Mouse (Mus musculus): ENCODE measurements around the gene Fam71e2. TPM values are rescaled to one million over a fixed set of nuclear protein-coding genes. Genes with fewer than 3 reads are reported as not detected.
A peak's percentile ranks its signal among the peaks of the same experiment; 100 is the strongest.
"Not testable (repeated sequence)": the region's sequence is repeated elsewhere in the genome, so short reads cannot be mapped to it uniquely, and the experiment has no call there.

Gene Fam71e2
- total RNA-seq (2014; fragmentation: Nextera tagmentation) (not detected in 2 replicates), total RNA-seq (2017) (0.05 and 0.06 TPM in 2 replicates), polyA plus RNA-seq (2012) (not detected in 2 replicates)

DNA sequence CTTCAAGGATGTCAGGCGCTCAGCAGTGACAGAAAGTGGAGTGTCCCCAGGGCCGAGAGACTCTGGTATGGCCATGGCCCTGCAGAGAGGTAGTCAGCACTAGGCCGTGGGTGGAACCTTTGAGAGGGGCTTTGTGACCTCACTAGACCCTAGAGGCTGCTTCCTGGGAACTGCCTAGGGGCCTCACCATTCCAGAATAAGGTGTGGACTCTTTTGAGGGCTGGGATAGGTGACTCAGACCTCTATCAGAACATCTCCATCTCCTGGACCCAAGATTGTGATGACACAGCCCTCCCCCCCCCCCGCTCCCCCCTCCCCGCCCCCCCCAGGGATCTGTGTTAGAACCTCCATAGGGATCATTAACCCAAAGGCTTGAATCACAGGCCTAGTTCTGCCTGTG, at the start of gene Fam71e2:
Fam71e2 (minus strand) TSS at position 101 of the 400 bp plus-strand sequence.
- Histone ChIP-seq H3K36me3 (replicated peaks) (no peaks in the 10 kb centered on the region), H3K27me3 (ENCODE audit: insufficient read depth, low read length) (peaks cover 44% of the 10 kb centered on the region), H3K4me1 (ENCODE audit: insufficient read depth, low read depth, low read length) (no peaks in the 10 kb centered on the region), H3K9me3 (replicated peaks) (no peaks in the 10 kb centered on the region), H3K4me3 (ENCODE audit: low read depth, low read length) (no peak within 1 kb of the TSS)
- ATAC-seq (ENCODE audit: extremely low read depth, insufficient number of reproducible peaks, low FRiP score, poor library complexity, severe bottlenecking) (no peak), DNase-seq (ENCODE audit: low spot score) (no peak)
- no peak for TF ChIP-seq CTCF (IDR thresholded peaks at IDR 0.05; ENCODE audit: low read depth, low read length)
- no peak for TF ChIP-seq GATA1 (IDR thresholded peaks at IDR 0.05; ENCODE audit: borderline replicate concordance, low read length)
- no peak for TF ChIP-seq GATA2 (IDR thresholded peaks at IDR 0.05; ENCODE audit: borderline replicate concordance, low read depth, low read length)
- TF ChIP-seq TAL1 (conservative IDR thresholded peaks at IDR 0.05; ENCODE audit: low read depth, low read length): no peak
- no peak for TF ChIP-seq POLR2AphosphoS5 (IDR thresholded peaks at IDR 0.05; ENCODE audit: insufficient replicate concordance, low read depth, low read length)

DNA sequence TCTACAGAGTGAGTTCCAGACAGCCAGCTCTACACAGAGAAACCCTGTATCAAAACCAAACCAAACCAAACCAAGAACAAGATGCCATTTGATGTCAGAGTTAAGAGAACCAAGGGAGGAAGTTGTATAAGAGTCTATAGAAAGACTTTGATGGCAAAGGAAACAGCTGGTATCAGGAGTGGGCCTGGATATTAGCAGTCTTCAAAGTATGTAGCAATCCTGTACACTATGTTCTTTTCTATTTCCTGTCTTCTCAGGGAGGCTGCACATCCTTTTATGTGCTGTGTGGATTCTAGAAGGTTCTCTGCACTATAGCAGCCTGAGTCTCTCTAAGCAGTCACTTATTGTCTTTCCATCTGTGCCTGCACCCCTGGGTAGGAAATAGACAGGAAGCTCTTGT, 45.5 kb upstream of the Fam71e2 start:
- TF ChIP-seq TAL1 (conservative IDR thresholded peaks at IDR 0.05; ENCODE audit: low read depth, low read length): no peak
- no peak for TF ChIP-seq CTCF (IDR thresholded peaks at IDR 0.05; ENCODE audit: low read depth, low read length)
- TF ChIP-seq GATA1 (IDR thresholded peaks at IDR 0.05; ENCODE audit: borderline replicate concordance, low read length): no peak
- TF ChIP-seq GATA2 (IDR thresholded peaks at IDR 0.05; ENCODE audit: borderline replicate concordance, low read depth, low read length): no peak
- no peak for TF ChIP-seq POLR2AphosphoS5 (IDR thresholded peaks at IDR 0.05; ENCODE audit: insufficient replicate concordance, low read depth, low read length)
- Histone ChIP-seq H3K27me3 (ENCODE audit: insufficient read depth, low read length) (peaks cover under 1% of the 10 kb centered on the region; the same call in 1 of the 2 replicates), H3K4me3 (ENCODE audit: low read depth, low read length) (no peak overlapping the region), H3K4me1 (ENCODE audit: insufficient read depth, low read depth, low read length) (peaks cover 8% of the 10 kb centered on the region), H3K36me3 (replicated peaks) (peaks cover 17% of the 10 kb centered on the region), H3K9me3 (replicated peaks) (no peaks in the 10 kb centered on the region)
- DNase-seq (ENCODE audit: low spot score) (no peak), ATAC-seq (ENCODE audit: extremely low read depth, insufficient number of reproducible peaks, low FRiP score, poor library complexity, severe bottlenecking) (no peak)

DNA sequence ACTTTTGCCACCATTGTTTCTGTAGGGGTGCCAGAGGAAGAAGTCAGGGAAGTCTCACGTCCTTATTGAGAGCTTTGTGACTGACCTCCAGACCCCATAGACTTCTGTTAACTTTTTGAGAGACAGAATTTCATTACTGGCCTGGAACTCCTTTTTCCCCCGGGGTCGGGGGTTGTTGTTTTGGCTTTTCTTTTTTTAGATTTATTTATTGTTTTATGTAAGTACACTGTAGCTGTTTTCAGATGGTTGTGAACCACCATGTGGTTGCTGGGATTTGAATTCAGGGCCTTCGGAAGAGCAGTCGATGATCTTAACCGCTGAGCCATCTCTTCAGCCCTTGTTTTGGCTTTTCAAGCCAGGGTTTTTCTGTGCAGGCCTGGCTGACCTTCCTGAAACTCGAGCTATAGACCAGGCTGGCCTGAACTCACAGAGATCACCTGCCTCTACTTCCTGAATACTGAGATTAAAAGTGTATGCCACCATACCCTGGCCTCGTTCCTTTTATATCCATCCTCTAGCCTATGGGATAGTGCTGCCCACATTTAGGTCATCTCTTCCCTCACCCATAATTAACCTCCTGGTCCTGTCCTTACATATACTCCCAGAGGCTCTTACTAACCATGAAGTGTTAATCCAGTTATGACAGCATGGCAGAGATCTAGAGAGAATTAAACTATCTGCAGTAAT, 42.1 kb upstream of the Fam71e2 start:
- TF ChIP-seq GATA1 (IDR thresholded peaks at IDR 0.05; ENCODE audit: borderline replicate concordance, low read length) (no peak), CTCF (IDR thresholded peaks at IDR 0.05; ENCODE audit: low read depth, low read length) (no peak), POLR2AphosphoS5 (IDR thresholded peaks at IDR 0.05; ENCODE audit: insufficient replicate concordance, low read depth, low read length) (no peak), GATA2 (IDR thresholded peaks at IDR 0.05; ENCODE audit: borderline replicate concordance, low read depth, low read length) (no peak), TAL1 (conservative IDR thresholded peaks at IDR 0.05; ENCODE audit: low read depth, low read length) (no peak)
- peak overlapping the region; percentile 82 for H3K4me3 ChIP-seq (ENCODE audit: low read depth, low read length)
- ATAC-seq (ENCODE audit: extremely low read depth, insufficient number of reproducible peaks, low FRiP score, poor library complexity, severe bottlenecking) (no peak), DNase-seq (ENCODE audit: low spot score) (no peak)
- H3K27me3 ChIP-seq (ENCODE audit: insufficient read depth, low read length): no peaks in the 10 kb centered on the region
- H3K9me3 ChIP-seq (replicated peaks): no peaks in the 10 kb centered on the region
- H3K36me3 ChIP-seq (replicated peaks): peaks cover 47% of the 10 kb centered on the region
- H3K4me1 ChIP-seq (ENCODE audit: insufficient read depth, low read depth, low read length): peaks cover 34% of the 10 kb centered on the region

DNA sequence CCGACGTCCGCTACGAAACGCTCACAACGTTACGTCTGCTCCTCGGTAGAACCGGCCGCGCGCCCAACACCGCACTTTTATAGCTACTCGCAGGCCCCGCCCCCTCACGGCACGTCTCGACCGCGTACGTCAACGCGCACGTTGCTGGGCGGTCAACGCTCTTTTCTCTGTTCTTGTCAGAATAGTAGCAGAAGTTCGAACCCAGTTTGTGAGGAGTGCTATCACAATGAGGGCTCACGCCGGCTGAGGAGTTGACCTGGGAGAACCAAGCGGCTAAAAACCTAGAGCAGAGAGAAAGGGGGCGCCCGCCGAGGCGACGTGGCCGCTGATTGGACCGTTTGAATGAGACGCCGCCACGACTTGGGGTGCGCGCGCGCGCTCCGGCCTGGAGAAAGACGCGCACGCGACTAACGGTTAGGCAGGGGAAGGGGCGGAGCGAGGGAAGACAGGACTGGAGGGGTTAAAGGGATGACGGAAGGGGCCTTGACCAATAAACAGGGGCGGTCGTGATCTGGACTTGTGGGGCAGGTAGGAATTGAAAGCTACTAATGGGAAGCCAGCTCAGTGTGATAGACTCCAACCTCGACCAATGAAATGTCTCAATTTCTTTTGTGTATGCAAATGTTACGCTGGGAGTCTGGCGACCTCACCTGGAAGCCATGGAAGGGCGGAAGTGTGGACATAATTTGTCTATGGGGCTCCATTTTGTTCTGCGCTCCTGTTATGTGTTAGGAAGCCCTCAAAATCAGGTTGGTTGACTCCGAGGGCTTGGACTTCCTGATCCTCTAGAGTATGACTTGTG, 41.4 kb upstream of the Fam71e2 start, which contains the start of gene Ube2s:
Ube2s (minus strand) TSS at position 288 of the 802 bp plus-strand sequence.
- Histone ChIP-seq H3K36me3 (replicated peaks) (peaks cover 51% of the 10 kb centered on the region), H3K4me3 (ENCODE audit: low read depth, low read length) (peak within 1 kb of the TSS; percentile 82), H3K9me3 (replicated peaks) (no peaks in the 10 kb centered on the region), H3K27me3 (ENCODE audit: insufficient read depth, low read length) (no peaks in the 10 kb centered on the region), H3K4me1 (ENCODE audit: insufficient read depth, low read depth, low read length) (peaks cover 38% of the 10 kb centered on the region)
- ATAC-seq (ENCODE audit: extremely low read depth, insufficient number of reproducible peaks, low FRiP score, poor library complexity, severe bottlenecking) (peak; percentile 95), DNase-seq (ENCODE audit: low spot score) (peak; percentile 90)
- TF ChIP-seq CTCF (IDR thresholded peaks at IDR 0.05; ENCODE audit: low read depth, low read length): no peak
- no peak for TF ChIP-seq GATA1 (IDR thresholded peaks at IDR 0.05; ENCODE audit: borderline replicate concordance, low read length)
- no peak for TF ChIP-seq GATA2 (IDR thresholded peaks at IDR 0.05; ENCODE audit: borderline replicate concordance, low read depth, low read length)
- TF ChIP-seq TAL1 (conservative IDR thresholded peaks at IDR 0.05; ENCODE audit: low read depth, low read length): no peak
- TF ChIP-seq POLR2AphosphoS5 (IDR thresholded peaks at IDR 0.05; ENCODE audit: insufficient replicate concordance, low read depth, low read length): no peak

DNA sequence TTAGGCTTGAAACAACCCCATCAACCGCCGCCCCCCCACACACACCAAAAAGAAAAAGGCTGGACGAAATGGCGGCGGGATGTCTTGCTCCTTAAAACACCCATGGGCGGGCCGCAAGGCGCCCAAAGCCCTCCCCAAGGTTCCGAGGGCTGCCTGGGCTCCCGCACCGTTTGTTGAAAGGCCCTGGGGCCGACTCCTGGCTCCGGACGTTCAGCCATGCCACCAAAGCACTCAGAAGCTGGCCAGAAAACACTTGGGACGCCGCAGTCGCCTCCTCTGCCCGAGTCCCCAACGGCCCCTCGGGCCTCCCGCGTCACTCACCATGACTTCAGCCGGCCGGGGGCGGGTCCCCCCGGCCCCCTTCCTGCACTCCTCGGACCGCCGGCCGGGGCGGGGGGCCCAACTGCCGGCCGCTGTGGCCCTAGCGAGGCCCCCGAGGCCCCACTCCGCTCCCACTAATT, 40.8 kb upstream of the Fam71e2 start:
- no peaks in the 10 kb centered on the region for H3K27me3 ChIP-seq (ENCODE audit: insufficient read depth, low read length)
- TF ChIP-seq GATA1 (IDR thresholded peaks at IDR 0.05; ENCODE audit: borderline replicate concordance, low read length): no peak
- no peaks in the 10 kb centered on the region for H3K9me3 ChIP-seq (replicated peaks)
- peaks cover 43% of the 10 kb centered on the region for H3K4me1 ChIP-seq (ENCODE audit: insufficient read depth, low read depth, low read length)
- DNase-seq (ENCODE audit: low spot score) (no peak), ATAC-seq (ENCODE audit: extremely low read depth, insufficient number of reproducible peaks, low FRiP score, poor library complexity, severe bottlenecking) (no peak)
- peaks cover 57% of the 10 kb centered on the region for H3K36me3 ChIP-seq (replicated peaks)
- H3K4me3 ChIP-seq (ENCODE audit: low read depth, low read length): peak overlapping the region; percentile 82

DNA sequence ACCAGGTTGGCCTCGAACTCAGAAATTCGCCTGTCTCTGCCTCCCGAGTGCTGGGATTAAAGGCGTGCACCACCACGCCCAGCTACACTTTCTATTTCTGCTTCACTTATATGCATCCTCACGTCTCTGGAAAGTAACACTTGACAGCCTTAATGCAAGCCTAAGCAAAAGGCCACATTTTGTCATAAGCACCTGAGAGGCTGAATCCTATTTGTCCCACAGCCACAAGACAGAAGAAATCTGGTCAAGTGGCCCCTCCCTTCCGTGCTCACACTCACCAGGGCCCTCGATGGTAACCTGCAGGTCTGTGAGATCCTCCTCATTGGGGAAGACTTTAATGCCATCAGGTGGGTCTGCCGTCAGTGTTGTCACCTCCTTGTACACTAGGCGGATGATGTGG, 40.0 kb upstream of the Fam71e2 start:
- peak overlapping the region; percentile 82 for H3K4me3 ChIP-seq (ENCODE audit: low read depth, low read length)
- peaks cover 62% of the 10 kb centered on the region for H3K36me3 ChIP-seq (replicated peaks)
- H3K4me1 ChIP-seq (ENCODE audit: insufficient read depth, low read depth, low read length): peaks cover 48% of the 10 kb centered on the region
- DNase-seq (ENCODE audit: low spot score); H3K9me3 ChIP-seq (replicated peaks); H3K27me3 ChIP-seq (ENCODE audit: insufficient read depth, low read length); ATAC-seq (ENCODE audit: extremely low read depth, insufficient number of reproducible peaks, low FRiP score, poor library complexity, severe bottlenecking): not testable (repeated sequence)
